Mouse (Mus musculus) forebrain, embryonic 13.5 days (tissue): Measurements from ENCODE around the gene Nme6. TPM values are rescaled to one million over a fixed set of nuclear protein-coding genes. Genes with fewer than 3 reads are reported as not detected.
A peak's percentile ranks its signal among the peaks of the same experiment; 100 is the strongest.
"Not testable (repeated sequence)": the region's sequence is repeated elsewhere in the genome, so short reads cannot be mapped to it uniquely, and the experiment has no call there.

Experiments used
- ATAC-seq: fragments of 200-750 bp; cut with Nextera tagmentation; 2 replicates; pipeline ENCODE4 v1.8.0; 2017
- H3K27ac ChIP-seq: fragments of 300-500 bp; sonication (generic); 2 replicates; pipeline ENCODE4 v1.5.1; 2015; ENCODE audit warnings: inconsistent platforms, mild to moderate bottlenecking, moderate library complexity
- H3K27me3 ChIP-seq: fragments of 300-500 bp; sonication (generic); 2 replicates; pipeline ENCODE4 v1.6.1; 2015; ENCODE audit warnings: mild to moderate bottlenecking, inconsistent platforms
- H3K36me3 ChIP-seq: fragments of 300-500 bp; sonication (generic); 2 replicates; pipeline ENCODE4 v1.6.1; 2015; ENCODE audit warnings: mild to moderate bottlenecking, inconsistent platforms; ENCODE audit not compliant: poor library complexity, severe bottlenecking
- H3K4me1 ChIP-seq: fragments of 300-500 bp; sonication (generic); 2 replicates; pipeline ENCODE4 v1.6.1; 2015; ENCODE audit warnings: inconsistent platforms
- H3K4me2 ChIP-seq: fragments of 300-500 bp; sonication (generic); 2 replicates; pipeline ENCODE4 v1.6.1; 2015; ENCODE audit warnings: inconsistent platforms, mild to moderate bottlenecking, moderate library complexity
- H3K4me3 ChIP-seq: fragments of 300-500 bp; sonication (generic); 2 replicates; pipeline ENCODE4 v1.5.1; 2015; ENCODE audit warnings: mild to moderate bottlenecking, inconsistent platforms
- H3K9ac ChIP-seq: fragments of 300-500 bp; sonication (generic); 2 replicates; pipeline ENCODE4 v1.6.1; 2015; ENCODE audit warnings: mild to moderate bottlenecking, inconsistent platforms
- H3K9me3 ChIP-seq: fragments of 300-500 bp; sonication (generic); replicated peaks from 2 replicates; pipeline ENCODE4 v1.6.1; 2016; ENCODE audit warnings: inconsistent platforms
- WGBS: fragments of 180-500 bp; shearing (Covaris S2); methylation state at CpG from one replicate; pipeline ENCODE4 v1.1.7; 2015; 5-methylcytosine and 5-hydroxymethylcytosine counted together
- polyA plus RNA-seq: library from polyadenylated mRNA; unstranded; fragments of >200 nt; fragmentation: Nextera tagmentation; extraction: Ambion mirVana; gene quantifications from 2 replicates; pipeline ENCODE4 v1.2.1, GENCODE M21; 2015

The Nme6 gene
- 76.4 and 80.2 TPM in 2 replicates for polyA plus RNA-seq

GRCm38 (mm10) chr9:109832391-109833087, at the start of gene Nme6:
TSS of gene Nme6 (plus strand) at chr9:109832749.
- ATAC-seq, result peak; percentile 98
- Histone ChIP-seq H3K9me3 (no peaks in the 10 kb centered on the region), H3K27ac (peak within 1 kb of the TSS; percentile 57), H3K9ac (peak within 1 kb of the TSS; percentile 73), H3K4me1 (peaks cover 14% of the 10 kb centered on the region), H3K36me3 (peaks cover 26% of the 10 kb centered on the region), H3K4me3 (peak within 1 kb of the TSS; percentile 62), H3K27me3 (no peaks in the 10 kb centered on the region), H3K4me2 (peak within 1 kb of the TSS; percentile 89)
- WGBS, result under 1% methylated on average over 32 of the region's 32 CpGs

- not testable (repeated sequence) for H3K4me2 ChIP-seq, H3K27me3 ChIP-seq, ATAC-seq, H3K4me3 ChIP-seq, H3K4me1 ChIP-seq, H3K27ac ChIP-seq, H3K9me3 ChIP-seq, H3K36me3 ChIP-seq, H3K9ac ChIP-seq
- WGBS, result 87% methylated on average over 4 of the region's 4 CpGs
Observed at GRCm38 (mm10) chr9:109790570-109790969, 42.0 kb upstream of the Nme6 start, which contains the start of gene Fbxw27. TSS of gene Fbxw27 (minus strand) at chr9:109790670.

DNA sequence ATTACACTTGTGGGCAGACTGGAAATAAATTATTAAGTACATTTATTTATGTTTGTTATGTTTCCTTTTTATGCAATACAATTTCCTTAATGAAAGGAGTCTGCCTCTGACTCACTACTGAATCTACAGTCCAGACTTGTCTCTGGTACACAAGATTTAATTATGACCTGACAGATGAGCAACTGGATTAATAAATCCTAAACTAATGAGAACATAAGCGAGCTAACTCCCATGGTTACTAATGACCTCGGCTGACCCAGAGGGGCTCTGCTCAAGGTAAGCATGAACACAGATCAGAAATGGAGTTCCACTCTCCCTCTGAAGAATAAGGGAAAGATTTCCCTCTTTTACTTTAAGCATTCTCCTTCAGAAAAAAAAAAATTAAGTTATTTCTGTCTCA, 37.3 kb upstream of the Nme6 start:
- 74% methylated on average over 2 of the region's 2 CpGs for WGBS

DNA sequence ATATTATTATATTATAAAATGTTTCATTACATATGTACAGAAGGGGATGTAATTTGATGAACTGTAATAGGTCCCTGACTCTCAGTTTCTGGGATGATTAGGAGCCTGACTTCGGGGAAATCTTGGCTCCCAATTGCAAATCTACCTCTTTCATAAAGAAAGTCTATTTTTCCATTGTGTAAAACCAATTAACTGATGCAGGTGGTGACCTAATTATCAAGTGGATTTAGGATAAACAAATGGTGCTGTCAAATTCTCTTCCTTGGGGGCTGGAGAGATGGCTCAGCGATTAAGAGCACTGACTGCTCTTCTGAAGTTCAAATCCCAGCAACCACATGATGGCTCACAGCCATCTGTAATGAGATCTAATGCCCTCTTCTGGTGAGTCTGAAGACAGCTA, 36.7 kb upstream of the Nme6 start:
- no peaks in the 10 kb centered on the region for H3K9me3 ChIP-seq
- H3K27me3 ChIP-seq, result no peaks in the 10 kb centered on the region
- H3K27ac ChIP-seq, result no peak overlapping the region
- H3K9ac ChIP-seq, result no peak overlapping the region
- WGBS, result 53% methylated on average over 2 of the region's 2 CpGs
- H3K4me2 ChIP-seq, result no peak overlapping the region
- H3K4me1 ChIP-seq, result no peaks in the 10 kb centered on the region
- no peaks in the 10 kb centered on the region for H3K36me3 ChIP-seq
- ATAC-seq, result no peak
- no peak overlapping the region for H3K4me3 ChIP-seq

More for the DNA sequence above, 37.3 kb upstream of the Nme6 start:
- Histone ChIP-seq H3K4me3 (no peak overlapping the region), H3K36me3 (no peaks in the 10 kb centered on the region), H3K27ac (no peak overlapping the region), H3K9ac (no peak overlapping the region), H3K4me1 (no peaks in the 10 kb centered on the region), H3K9me3 (no peaks in the 10 kb centered on the region), H3K27me3 (no peaks in the 10 kb centered on the region), H3K4me2 (no peak overlapping the region)
- no peak for ATAC-seq

DNA sequence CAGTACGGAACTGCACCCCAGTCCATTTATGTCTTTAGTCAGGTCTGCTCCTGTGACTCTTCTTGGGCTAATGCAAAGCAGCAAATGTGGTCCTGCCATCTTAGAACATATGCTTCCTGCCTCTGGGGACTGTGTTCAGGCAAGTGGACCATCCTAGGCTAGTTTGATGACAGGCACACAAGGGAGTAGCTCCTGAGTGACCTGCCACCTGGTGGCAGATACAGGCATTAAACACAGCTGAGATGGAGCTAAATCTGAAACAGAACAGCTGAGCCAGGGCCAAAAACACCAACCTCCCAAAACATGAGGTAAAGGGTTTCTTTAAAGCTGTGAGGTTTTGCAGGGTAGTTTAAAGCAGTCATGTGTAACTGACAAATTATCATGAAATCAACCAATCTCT, 34.5 kb upstream of the Nme6 start:
- Histone ChIP-seq H3K36me3 (no peaks in the 10 kb centered on the region), H3K27me3 (no peaks in the 10 kb centered on the region), H3K4me2 (no peak overlapping the region), H3K4me1 (no peaks in the 10 kb centered on the region), H3K27ac (no peak overlapping the region), H3K4me3 (no peak overlapping the region), H3K9me3 (no peaks in the 10 kb centered on the region), H3K9ac (no peak overlapping the region)
- ATAC-seq, result no peak
- WGBS, result 89% methylated on average over 1 of the region's 1 CpGs

GRCm38 (mm10) chr9:109805596-109805995, 27.0 kb upstream of the Nme6 start:
- not testable (repeated sequence) for H3K4me3 ChIP-seq, H3K27me3 ChIP-seq, H3K9me3 ChIP-seq, H3K4me2 ChIP-seq, ATAC-seq, H3K36me3 ChIP-seq, H3K27ac ChIP-seq, H3K4me1 ChIP-seq, H3K9ac ChIP-seq
- 91% methylated on average over 2 of the region's 2 CpGs for WGBS

- no peaks in the 10 kb centered on the region for H3K4me1 ChIP-seq
- H3K27ac ChIP-seq, result no peak overlapping the region
- no peaks in the 10 kb centered on the region for H3K27me3 ChIP-seq
- no peak overlapping the region for H3K4me3 ChIP-seq
- no peak for ATAC-seq
- no peaks in the 10 kb centered on the region for H3K9me3 ChIP-seq
- no peak overlapping the region for H3K4me2 ChIP-seq
- no peaks in the 10 kb centered on the region for H3K36me3 ChIP-seq
- no peak overlapping the region for H3K9ac ChIP-seq
- WGBS, result 32% methylated on average over 1 of the region's 1 CpGs
Observed at GRCm38 (mm10) chr9:109806260-109806659, 26.3 kb upstream of the Nme6 start.

GRCm38 (mm10) chr9:109806695-109807293, 25.8 kb upstream of the Nme6 start:
- H3K4me3 ChIP-seq, result no peak overlapping the region
- H3K36me3 ChIP-seq, result no peaks in the 10 kb centered on the region
- no peak overlapping the region for H3K27ac ChIP-seq
- no peak overlapping the region for H3K9ac ChIP-seq
- H3K4me1 ChIP-seq, result no peaks in the 10 kb centered on the region
- WGBS, result 88% methylated on average over 2 of the region's 2 CpGs
- H3K27me3 ChIP-seq, result no peaks in the 10 kb centered on the region
- H3K4me2 ChIP-seq, result no peak overlapping the region
- H3K9me3 ChIP-seq, result no peaks in the 10 kb centered on the region
- no peak for ATAC-seq

DNA sequence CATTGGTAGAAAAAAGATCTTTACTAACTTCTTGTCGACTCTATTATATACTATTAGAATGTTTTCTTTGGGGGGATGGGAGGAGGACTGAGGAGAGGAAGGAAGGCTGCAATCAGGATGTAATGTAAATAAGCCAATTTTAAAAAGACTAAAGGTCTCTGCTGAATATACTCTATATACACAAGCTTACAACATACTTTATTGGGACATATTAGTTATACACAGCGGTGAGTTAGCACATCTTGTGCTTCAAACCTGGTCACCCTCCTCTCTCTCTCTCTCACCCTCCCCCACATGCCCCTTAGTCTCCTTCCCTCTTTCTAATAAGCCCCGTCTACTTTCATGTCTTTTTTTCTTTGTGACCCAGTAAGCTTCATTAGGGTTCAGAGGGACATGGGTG, 24.7 kb upstream of the Nme6 start:
- H3K36me3 ChIP-seq, result no peaks in the 10 kb centered on the region
- no peaks in the 10 kb centered on the region for H3K27me3 ChIP-seq
- ATAC-seq, result no peak
- H3K4me3 ChIP-seq, result no peak overlapping the region
- H3K27ac ChIP-seq, result no peak overlapping the region
- H3K4me1 ChIP-seq, result no peaks in the 10 kb centered on the region
- no peak overlapping the region for H3K9ac ChIP-seq
- no peak overlapping the region for H3K4me2 ChIP-seq
- H3K9me3 ChIP-seq, result no peaks in the 10 kb centered on the region
- 68% methylated on average over 3 of the region's 3 CpGs for WGBS

DNA sequence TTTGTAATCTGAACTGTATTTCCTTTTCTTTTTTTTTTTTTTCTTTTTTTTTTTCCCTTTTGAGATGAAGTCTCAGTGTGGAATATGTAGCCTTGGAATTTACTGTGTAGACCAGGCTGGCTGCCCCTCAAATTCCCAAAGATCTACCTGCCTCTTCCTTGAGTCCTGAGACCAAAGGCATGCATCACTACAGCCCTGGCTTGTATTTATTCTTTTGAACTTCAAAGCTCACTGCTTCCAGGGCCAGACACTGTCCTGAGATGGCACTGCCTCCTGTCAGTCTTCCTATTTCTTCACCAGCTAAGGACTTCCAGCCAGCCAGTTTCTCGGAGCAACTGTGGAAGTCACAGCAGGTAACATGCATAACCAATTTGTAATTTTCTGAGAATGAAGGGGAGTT, 20.6 kb upstream of the Nme6 start, which contains the start of gene Spink8:
Gene Spink8, plus strand, starts transcription at position 301 of the 400 bp plus-strand sequence.
- Histone ChIP-seq H3K4me3 (no peak within 1 kb of the TSS), H3K4me2 (no peak within 1 kb of the TSS), H3K9ac (no peak within 1 kb of the TSS), H3K27ac (no peak within 1 kb of the TSS), H3K27me3 (no peaks in the 10 kb centered on the region), H3K4me1 (0 out of 2 replicates have a peak, but pooled peaks cover 4% of the 10 kb centered on the region), H3K9me3 (no peaks in the 10 kb centered on the region), H3K36me3 (no peaks in the 10 kb centered on the region)
- WGBS, result 73% methylated on average over 1 of the region's 1 CpGs
- no peak for ATAC-seq

- H3K4me2 ChIP-seq, result no peak overlapping the region
- H3K36me3 ChIP-seq, result no peaks in the 10 kb centered on the region
- no peaks in the 10 kb centered on the region for H3K9me3 ChIP-seq
- ATAC-seq, result no peak; the same call in 1 of the 2 replicates
- H3K9ac ChIP-seq, result no peak overlapping the region
- H3K4me1 ChIP-seq, result 0 out of 2 replicates have a peak, but pooled peaks cover 4% of the 10 kb centered on the region
- WGBS, result 37% methylated on average over 7 of the region's 7 CpGs
- H3K27me3 ChIP-seq, result no peaks in the 10 kb centered on the region
- H3K4me3 ChIP-seq, result no peak overlapping the region
- H3K27ac ChIP-seq, result no peak overlapping the region
Observed at GRCm38 (mm10) chr9:109813424-109813823, 19.1 kb upstream of the Nme6 start.

DNA sequence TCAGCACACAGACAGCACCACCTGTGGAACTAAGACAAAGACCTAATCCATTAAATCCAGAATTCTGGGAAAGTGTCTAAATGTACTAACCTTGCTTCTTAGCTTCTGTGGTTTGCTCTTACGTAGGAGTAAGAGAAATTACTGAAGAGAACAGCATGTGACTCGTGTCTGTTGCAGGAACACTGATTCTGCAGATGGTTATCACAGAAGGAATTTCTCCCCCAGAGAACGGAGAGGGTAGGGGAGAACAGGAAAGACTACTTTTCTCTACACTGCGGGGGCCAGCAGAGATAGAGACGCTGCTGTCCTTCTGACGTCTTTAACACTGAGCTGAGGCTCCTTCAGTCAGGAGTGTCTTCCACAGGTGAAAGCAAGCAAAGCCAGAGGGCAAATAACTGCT, 16.2 kb upstream of the Nme6 start:
- H3K36me3 ChIP-seq, result no peaks in the 10 kb centered on the region
- no peaks in the 10 kb centered on the region for H3K9me3 ChIP-seq
- no peak overlapping the region for H3K27ac ChIP-seq
- H3K4me3 ChIP-seq, result no peak overlapping the region
- H3K27me3 ChIP-seq, result no peaks in the 10 kb centered on the region
- no peak for ATAC-seq
- H3K4me1 ChIP-seq, result 0 out of 2 replicates have a peak, but pooled peaks cover 4% of the 10 kb centered on the region
- no peak overlapping the region for H3K4me2 ChIP-seq
- 69% methylated on average over 6 of the region's 6 CpGs for WGBS
- H3K9ac ChIP-seq, result no peak overlapping the region
